Mouse (Mus musculus) fat pad, adult 2 months (tissue): ENCODE data around the gene Lypd6b.

Source experiments
- DNase-seq: peaks from one replicate; pipeline ENCODE4 v3.0.0-alpha.2; 2011; ENCODE audit warnings: low read depth, low spot score; ENCODE audit errors: extremely low read depth

Lypd6b gene

DNA sequence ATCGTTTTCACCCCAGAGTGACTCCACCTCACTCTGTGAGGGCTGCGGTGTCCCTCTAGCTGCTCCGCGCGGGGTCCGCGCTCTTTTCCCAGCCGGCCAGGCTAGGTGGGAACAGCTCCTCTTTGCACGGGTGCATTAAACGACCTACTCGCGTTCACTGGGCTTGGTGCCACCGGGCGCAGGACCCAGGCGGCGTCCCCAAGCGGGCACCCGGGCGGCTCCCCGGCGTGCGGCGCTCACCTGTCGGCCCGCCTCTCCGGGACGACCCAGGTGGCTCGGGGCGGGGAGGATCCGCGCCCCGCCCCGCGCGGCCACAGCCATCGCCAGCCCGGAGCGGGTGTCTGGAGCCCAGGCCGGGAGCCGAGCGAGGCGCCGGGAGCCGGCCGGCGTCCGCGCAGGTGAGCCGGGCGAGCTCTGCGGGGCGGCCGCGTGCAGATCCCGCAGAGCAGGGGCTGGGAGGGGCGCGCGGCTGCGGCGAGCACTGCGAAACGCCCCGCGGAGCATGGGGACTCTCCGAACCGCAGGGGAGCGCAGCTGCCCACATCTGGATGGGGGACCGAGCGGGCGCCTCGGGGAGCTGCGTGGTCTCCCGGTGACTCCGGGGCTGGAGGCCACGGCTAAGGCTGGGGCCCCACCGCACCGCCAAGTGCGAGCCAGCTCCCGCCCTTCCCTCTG is at the start of gene Lypd6b:
Gene Lypd6b (plus strand): TSS at position 313 of the 675 bp plus-strand sequence.
- no peak for DNase-seq

DNA sequence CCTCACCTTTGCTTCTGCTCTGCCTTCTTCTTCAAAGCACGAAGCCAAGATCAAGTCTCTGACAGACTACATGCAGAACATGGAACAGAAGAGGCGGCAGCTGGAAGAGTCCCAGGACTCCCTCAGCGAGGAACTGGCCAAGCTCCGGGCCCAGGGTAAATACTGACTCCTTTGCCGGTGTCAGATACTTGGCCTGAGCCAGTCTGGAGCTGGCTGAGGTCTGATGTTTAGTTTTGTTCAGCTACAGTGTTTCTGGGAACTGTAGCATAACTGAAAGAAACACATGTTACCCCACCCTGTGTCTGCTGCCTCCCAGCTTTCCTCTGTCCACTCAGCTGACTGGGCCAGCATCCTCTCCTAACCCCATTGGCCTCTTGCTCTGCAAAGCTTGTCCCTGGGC is 48.4 kb upstream of the Lypd6b start:
- no peak for DNase-seq

DNA sequence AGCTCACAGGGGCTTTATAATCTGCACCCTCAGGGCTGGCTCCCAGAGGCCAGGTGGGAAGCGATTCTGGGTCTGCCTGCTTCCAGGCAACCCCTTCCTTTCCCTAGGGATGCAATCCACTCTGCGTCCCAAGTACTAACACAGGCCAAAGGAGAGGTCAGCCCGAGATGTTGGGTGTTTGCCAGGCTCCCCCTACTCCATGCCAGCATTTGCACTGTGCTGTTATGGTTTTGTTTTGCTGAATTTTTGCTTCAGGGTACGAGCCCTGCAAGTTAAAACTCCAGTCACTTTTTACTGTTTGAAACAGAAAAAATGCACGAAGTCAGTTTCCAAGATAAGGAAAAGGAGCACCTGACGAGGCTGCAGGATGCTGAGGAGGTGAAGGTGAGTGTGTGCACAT is 46.5 kb upstream of the Lypd6b start:
- no peak for DNase-seq

DNA sequence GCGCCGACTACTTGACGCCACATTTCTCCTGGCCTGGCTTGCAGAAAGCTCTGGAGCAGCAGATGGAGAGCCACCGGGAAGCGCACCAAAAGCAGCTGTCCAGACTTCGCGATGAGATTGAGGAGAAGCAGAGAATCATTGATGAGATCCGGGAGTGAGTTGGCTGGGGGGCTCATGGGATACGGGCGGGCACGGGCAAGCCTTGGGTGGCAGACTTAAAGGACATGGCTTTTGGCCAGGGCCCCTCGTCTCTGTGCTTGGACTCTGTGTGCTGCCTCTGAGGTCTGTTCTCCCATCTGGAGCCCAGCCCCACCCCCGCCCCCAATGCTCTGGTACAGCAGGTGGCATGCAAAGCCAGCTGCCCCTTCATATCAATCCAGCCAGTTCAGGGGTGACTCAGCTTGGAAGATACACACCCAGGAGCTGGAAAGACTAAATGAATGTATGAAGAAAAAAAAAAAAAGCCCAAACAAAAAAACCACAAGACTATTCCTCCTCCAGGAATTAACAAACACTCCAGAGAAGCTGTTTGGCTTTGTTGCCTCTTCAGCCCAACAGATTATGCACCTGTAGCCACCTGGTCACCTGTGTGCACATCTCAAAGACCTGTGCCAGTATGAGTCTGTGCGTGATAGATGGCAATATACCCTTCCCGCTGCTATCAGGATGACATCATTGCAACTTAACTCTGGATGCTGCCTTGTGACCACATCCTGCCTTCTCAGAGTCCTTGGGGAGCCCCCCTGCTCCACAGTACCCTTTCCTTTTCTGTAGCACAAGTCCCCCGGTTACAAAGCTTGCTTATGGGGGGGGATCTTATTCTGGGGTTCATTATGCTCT is 45.4 kb upstream of the Lypd6b start:
- no peak for DNase-seq

DNA sequence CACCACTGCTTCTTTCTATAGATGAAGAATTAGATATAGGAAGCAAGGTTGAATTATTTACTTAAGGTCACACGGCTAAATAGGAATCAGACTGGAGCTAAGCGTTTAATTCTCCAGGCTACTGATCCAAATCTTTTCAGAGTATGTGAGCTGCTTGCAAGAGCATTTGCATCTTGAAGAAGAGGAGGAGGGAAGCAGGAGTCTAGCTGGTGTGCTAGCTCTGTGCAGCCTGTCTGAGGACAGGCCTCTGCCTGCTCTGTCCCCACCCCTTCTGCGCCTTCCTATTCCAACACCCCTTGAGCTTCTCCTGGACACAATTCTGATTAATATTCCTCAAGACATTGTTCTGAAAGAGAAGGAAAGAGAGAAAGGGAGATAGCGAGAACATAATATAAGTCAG is 44.6 kb upstream of the Lypd6b start:
- DNase-seq: no peak

DNA sequence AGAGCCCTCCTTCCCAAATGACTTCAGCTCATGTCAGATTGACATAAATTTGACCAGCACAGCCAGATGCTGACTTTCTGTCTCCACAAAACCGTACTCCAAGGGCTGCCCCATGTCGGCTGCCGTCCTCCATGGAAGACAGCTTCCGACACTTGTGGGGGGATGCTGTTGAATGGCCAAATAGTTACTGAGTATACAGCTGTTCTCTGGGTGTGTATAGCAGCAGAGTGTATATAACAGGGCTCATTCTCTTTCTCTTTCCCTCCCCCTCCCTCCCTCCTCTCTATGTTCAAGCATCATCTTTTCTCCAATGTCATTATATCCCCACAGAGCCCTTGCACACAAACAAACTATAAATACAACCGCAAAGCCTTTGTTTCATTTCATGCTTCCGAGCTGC is 43.7 kb upstream of the Lypd6b start:
- no peak for DNase-seq

DNA sequence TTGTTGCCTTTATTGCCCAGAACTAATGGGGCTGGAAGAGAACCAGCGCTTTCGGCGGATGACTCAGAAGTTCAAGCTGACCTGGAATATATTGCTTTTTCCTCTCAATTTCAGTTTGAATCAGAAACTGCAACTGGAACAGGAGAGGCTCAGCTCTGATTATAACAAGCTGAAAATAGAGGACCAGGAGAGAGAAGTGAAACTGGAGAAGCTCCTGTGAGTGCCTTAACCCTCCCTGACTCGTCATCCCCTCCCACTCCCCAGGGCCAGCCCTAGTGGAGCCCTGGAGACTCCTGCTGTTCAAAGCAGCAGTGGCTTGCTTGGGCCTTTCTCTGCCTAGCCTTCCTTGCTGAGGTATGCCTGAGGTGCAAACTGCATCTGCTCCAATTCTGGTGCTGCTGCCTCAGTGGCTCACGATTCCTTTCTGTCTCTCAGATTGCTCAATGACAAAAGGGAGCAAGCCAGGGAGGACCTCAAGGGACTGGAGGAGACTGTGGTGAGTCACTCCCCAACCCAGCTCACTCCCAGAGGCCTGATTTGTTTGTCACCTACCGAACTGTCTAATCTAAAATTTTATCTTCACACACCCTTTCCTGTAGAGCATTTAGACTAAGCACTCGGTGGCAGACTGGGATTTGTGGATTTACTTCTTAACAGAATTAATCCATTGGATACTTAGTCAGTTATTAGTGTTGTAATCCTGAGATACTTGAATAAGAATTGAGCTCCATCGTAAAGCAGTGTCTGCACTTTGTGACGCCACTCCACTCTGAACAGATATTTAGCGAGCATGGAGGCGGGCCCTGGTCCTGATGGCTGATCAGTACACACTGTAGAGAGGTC is 43.0 kb upstream of the Lypd6b start:
- no peak for DNase-seq

DNA sequence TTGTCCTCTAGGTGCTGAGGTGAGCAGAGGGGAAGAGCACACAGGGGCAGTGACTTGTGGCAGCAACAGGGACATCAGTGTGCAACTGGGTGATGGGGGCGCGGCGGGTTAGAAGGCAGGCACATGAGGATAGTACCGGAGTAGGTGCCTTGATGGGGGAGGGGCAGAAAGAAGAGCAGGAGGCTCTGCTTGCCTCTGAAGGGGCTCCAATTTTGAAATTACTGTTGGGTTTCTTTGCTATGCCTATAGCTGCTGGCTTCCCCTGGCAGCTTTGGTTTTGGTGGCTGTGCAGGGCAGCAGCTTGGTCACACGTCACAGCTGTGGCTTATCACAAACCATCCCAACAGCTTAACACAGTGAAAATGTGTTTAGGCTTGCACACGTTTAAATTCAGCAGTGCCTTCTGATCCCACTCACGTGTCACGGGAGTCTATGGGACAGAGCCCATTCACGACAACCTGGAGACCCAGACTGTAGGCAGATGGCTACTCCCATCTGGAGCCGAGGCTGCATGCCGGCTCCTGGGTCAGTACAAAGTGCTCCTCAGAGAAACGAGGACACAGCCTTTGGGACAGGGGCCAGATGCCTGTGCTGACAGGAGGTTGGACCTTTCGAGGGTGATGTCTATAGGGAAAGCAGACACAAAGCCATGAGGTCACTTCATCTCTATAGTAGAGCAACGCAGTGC is 42.2 kb upstream of the Lypd6b start:
- no peak for DNase-seq

DNA sequence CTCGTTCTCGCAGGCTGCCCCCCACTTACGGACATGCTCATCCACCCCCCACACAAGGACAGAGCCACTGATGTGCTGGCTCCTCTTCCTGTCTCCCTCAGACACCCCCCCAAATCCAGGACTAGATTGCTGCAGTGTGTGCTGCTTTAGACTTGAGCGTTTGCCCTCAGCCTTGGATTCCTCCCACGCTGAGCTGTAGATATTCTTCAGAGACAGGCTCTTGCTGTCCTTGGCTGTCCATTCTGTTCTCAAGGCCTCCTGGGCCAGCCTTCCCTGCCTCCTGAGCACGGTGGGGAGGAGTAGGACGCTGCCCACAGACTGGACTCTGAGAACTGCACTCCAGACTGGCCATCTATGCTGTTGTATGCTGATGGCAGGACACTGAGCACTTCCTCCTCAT is 40.5 kb upstream of the Lypd6b start:
- DNase-seq: no peak

DNA sequence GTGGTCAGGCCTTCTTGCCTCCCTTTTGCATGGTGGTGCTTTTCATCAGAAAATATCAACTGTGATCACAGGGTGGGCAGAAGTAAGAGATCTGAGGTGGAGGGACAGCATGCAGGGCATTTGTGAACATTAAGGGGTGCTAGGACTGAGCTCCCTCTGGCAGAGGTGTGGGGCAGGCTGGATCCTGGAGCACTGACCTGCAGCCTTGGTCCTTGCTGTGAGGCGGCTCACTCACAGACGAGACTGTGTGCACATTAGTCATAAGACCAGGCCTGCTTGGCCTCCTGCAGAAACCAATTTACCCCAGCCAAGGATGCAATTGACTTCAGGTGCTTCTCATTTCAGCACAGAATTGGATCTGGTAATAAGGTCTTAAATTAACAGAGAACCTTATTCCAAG is 39.8 kb upstream of the Lypd6b start:
- DNase-seq: no peak

DNA sequence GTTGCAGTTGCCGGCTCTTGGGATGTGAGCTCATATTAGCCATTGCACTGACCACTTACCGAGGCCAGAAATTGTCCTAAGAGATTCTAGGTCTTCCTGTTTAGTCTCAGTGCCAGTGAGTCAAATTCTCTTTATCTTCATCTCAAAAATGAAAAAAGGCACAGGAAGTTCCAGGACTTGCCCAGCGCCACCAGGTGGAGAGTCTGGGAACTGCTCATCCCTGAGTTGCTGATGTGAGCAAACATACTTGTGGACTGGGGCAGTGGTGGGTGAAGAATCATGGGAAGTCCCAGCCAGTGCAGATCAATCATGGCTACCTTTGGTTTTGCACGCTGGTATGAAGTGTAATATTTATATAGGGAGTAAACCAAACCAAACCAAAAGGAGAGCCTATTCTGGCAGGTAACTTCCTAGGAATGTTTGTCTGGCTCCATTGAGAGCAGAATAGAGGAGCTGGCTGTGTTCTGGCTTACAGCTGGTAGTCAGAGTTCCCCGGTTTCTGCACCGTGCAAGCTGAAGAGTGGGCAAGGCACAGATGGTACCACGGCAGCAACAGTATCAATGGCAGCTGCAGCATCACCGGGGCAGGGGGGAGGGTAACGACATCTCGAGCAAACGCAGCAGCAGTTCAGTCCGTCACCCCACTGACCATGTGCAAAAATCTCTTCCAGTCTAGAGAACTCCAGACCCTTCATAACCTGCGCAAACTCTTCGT is 38.7 kb upstream of the Lypd6b start:
- no peak for DNase-seq

DNA sequence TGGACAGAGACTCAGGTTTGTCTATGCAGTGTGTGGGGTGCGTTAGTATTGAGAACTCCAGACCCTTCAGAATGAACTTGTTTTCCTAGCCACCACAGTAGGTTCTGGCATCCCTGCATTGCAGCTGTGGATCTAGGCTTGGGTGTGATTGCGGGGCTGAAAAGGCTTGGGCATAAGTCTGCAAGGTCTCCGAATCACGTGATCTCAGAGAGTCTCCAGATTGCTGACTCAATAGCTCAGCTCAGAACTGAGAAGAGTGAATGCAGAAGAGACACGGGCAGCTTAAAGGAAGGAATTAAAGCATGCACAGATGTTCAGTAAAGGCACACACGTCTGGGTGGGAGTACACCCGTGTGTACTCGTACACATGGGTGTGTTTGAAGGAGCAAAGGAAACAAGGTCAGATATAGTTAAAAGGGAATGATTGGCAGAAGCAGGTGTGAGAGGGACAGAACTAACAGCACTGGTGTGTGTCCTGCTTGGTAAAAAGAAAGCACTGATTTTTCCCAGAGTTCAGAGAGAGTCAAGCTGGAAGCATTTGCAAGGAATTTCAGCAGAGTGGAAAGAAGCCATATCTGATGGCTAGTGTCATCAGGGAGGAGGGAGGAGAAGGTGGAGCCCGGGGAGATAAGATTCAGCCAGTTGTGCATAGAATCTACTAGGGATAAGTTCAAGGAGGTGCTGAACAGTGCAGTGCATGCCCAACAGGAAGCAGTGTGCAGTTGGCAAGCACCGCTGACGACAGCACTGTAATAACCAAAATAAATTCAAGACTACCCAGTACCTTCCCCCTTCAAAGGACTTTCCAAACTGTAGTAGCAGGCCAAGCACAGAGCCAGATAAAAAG is 37.5 kb upstream of the Lypd6b start:
- DNase-seq: no peak

DNA sequence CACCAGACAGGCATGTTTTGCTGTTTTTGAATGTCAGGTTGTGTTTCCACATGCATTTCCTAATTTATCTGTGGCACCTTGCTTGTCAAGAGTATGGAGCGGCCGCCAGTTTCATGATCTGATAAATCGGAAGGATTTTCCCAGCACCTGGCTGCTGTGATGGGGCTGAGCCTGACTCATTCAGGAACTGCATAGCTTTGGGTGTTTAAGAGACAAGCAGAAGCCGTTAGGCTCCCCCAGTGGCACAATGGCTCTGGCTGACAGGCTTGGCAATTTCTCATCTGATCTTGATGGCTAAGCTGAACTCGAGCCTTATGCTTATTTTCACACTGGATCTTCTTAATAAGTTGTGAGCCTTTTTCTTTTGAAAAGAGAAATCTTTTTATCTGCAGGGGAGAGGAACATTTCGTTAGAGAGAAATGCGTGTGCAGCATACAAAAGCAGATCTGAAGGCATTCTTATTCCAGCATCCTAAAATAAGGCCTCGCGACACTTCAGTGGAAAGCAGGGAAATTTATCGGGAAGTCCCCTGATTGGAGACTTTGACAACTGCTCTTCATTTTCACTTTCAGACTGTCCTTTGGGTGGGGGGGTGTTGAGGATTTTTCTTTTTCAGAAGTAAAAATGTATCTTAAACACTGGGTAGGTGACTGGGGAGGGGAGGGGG is 35.8 kb upstream of the Lypd6b start:
- DNase-seq: no peak

DNA sequence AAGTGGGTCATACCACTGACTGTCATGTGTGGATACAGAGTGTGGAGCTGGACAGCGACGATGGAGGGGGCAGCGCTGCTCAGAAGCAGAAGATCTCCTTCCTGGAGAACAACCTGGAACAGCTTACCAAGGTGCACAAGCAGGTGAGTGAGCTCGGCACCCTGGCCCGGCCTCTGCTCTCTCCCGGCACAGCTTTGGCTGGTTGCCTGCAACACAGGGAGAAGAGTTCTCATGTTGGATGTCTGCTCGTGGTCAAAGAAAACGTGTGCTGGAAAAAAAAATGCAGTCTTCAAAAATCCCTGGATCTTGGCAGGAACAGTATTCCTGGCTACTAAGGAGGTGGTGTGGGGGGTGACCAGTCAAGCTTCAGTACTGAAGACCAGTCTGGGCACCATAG is 35.3 kb upstream of the Lypd6b start:
- no peak for DNase-seq

DNA sequence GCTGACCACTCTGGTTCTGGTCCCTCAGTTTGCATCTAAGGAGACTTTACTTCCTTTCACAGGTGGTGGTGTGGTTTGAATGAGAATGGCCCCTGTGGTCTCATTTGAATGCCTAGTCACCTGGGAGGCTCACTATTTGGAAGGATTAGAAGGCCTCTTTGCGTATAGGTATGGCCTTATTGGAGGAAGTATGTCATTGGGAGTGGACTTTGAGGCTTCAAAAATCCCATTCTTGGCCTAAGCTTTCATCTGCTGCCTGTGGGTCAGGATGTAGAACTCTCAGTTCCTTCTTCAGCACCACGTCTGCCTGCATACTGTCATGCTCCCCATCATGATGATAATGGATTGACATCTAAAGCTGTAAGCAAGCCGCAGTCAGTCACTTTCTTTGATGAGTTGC is 34.4 kb upstream of the Lypd6b start:
- no peak for DNase-seq

DNA sequence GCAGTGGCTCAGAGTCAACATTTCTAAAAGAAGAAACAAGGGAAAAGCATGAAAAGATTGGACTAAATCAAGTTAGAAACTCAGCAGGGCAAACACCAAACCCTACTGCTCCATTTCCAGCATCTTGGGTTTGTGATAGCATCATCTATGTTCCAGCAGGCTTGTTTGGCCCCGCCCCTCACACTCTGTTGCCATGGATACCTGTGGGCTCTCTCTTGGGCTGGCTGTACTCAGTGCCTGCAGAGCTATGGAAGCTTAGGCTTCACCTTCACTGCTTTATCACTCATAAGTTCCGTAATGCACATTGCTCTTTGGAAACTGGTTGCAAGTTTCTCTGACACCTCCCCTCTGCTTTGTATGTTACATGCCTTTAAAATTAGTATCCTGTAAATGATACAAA is 32.4 kb upstream of the Lypd6b start:
- no peak for DNase-seq

DNA sequence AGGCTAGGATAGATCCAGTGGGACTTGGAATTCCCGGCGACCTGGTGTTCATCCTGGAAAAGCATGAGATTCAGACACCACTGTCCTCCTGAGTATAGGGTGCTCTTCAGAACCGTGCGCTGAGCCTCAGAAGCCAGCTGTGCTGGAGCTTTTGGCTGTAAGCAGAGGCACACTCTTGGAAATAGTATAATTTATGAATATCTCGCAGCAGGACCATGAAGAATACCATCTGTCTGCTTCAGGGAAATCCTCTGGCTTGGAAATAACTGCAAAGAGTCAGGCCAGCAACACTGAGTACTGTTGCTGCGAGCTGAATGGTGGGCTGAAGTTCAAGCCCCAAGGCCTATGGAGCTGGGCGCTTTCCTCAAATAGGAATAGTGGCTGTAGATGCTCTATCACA is 29.9 kb upstream of the Lypd6b start:
- no peak for DNase-seq

DNA sequence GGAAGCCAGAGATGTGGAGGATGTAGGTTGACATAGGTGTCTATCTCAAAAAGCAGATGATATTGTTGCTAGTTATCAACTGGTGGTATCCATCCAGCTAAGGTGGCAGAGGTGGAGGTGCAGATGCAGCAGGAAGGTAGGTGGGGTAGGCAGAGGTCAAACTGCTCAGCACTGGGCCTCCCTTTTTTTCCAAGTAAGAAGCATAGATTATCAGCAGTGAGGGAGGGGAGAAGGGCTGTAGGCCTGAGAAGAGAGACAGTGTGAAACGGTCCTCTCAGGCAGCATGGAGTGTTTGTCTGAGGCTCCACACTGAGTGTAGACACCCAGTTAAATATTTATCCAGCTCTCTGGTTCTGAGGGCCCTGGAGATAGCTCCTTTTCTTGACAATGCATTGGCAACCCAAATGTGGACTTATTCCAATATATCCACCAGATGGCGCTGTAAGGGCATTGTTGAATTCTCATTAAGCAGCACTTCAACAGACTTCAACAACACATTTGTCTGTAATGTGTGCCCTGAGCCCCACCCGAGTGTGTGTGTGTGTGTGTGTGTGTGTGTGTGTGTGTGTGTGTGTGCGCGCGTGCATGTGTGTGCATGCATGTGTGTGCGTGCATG is 23.0 kb upstream of the Lypd6b start:
- DNase-seq: no peak

DNA sequence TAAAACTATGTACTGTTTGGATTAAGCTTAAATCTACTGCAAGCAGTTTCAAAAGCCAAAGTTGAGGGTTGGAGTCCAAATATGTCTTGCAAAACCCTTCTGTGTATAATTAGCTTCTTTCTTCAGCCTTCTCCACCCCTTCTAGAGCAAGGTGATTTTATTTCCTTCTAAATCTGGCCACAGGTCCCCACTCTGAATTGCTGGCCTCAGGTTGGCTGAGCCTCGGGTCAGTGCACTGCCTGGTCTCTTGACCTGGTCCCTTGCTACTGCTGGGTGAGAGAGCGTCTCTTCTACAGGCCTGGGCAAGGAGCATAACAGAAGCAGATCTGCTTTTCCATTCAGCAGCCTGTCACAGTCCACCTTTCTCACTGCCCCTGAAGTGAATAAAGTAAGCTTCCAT is 18.6 kb upstream of the Lypd6b start:
- no peak for DNase-seq
